Mouse (Mus musculus) testis, adult 2 months (tissue): Measurements from ENCODE around the gene Rnf34. TPM values are rescaled to one million over a fixed set of nuclear protein-coding genes. Genes with fewer than 3 reads are reported as not detected.

Source experiments
- H3K27ac ChIP-seq: fragments of 200-500 bp; 2 replicates; pipeline ENCODE4 v1.5.1; 2012; ENCODE audit warnings: low read depth, low read length; ENCODE audit not compliant: control insufficient read depth, insufficient read depth
- H3K27me3 ChIP-seq: fragments of 200-500 bp; 2 replicates; pipeline ENCODE4 v1.6.1; 2012; ENCODE audit warnings: mild to moderate bottlenecking, low read length, moderate library complexity; ENCODE audit not compliant: control insufficient read depth, insufficient read depth
- H3K36me3 ChIP-seq: fragments of 200-500 bp; 2 replicates; pipeline ENCODE4 v1.6.1; 2012; ENCODE audit warnings: mild to moderate bottlenecking, low read length; ENCODE audit not compliant: control insufficient read depth, insufficient read depth
- H3K4me1 ChIP-seq: fragments of 200-500 bp; 2 replicates; pipeline ENCODE4 v1.6.1; 2012; ENCODE audit warnings: low read length; ENCODE audit not compliant: control insufficient read depth, insufficient read depth
- H3K4me3 ChIP-seq: fragments of 200-500 bp; 2 replicates; pipeline ENCODE4 v1.5.1; 2012; ENCODE audit warnings: low read depth, mild to moderate bottlenecking, low read length, moderate library complexity, mixed read lengths; ENCODE audit not compliant: control insufficient read depth
- CTCF ChIP-seq: fragments of 200-500 bp; IDR thresholded peaks from 2 replicates; pipeline ENCODE4 v1.5.1; 2012; ENCODE audit warnings: low read depth, mild to moderate bottlenecking, inconsistent platforms, low read length, moderate library complexity; ENCODE audit not compliant: control insufficient read depth, insufficient read depth, insufficient replicate concordance
- POLR2A ChIP-seq: fragments of 200-500 bp; IDR thresholded peaks from 2 replicates; pipeline ENCODE4 v1.6.1; 2012; ENCODE audit warnings: low read depth, mild to moderate bottlenecking, inconsistent platforms, low read length, moderate library complexity; ENCODE audit not compliant: control insufficient read depth
- polyA plus RNA-seq: library from polyadenylated mRNA; depleted of rRNA; stranded (reverse); fragments of >200 nt; gene quantifications from 2 replicates; pipeline ENCODE4 v1.2.3, GENCODE M21; 2012

The Rnf34 gene
- polyA plus RNA-seq, 1 experiment = 27.3 TPM

DNA sequence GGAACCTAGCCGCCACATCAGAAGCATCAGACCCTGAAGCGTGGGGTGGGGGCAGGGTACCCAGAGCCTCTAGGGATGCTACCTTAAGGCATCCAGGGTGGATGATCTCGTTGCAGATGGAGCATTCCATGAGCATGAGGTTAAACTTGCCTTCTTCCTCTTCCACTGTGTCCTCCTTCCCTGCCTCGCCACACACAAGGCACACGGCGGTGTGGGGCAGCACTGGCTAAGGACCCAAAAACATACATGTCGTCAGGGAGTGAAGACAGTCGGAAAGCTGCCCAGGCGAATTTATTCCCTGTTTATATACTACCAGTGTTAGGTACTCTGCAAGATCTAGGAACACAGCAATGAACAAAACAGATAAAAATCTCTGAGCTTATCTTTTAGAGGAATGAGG lies 33.4 kb downstream of the Rnf34 start:
- peaks cover 1% of the 10 kb centered on the region for H3K36me3 ChIP-seq
- H3K27me3 ChIP-seq = no peaks in the 10 kb centered on the region
- H3K27ac ChIP-seq = no peak overlapping the region
- TF ChIP-seq CTCF (no peak), POLR2A (no peak)
- H3K4me3 ChIP-seq = no peak overlapping the region
- H3K4me1 ChIP-seq = peaks cover 2% of the 10 kb centered on the region; the same call in 1 of the 2 replicates

DNA sequence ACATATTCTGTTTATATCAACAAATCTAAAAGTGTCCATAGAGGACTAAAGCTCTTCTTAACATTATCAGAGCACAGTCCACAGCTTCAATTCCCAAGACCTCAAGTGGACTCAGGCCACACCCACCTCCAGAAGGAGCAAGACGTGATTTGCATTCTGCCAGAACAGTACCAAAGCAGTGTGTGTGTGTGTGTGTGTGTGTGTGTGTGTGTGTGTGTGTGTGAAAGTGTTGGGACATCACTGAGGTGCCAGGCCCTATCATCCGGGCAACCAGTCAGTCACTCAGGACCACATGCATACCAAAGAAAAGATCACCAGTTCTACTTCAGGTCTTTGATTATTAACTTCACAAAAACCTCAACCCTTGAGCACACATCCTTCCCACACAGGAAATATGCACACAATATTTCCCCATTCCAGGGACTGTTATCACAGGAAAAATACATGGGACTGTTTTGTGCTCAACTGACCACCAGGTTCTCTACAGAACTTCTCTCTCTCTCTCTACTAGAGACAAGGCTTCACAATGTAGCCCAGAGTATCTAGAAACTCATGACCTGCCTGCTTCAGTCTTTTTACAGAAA lies 33.9 kb downstream of the Rnf34 start:
- peaks cover 1% of the 10 kb centered on the region for H3K36me3 ChIP-seq
- H3K27me3 ChIP-seq = no peaks in the 10 kb centered on the region
- no peak overlapping the region for H3K27ac ChIP-seq
- peaks cover 2% of the 10 kb centered on the region; the same call in 1 of the 2 replicates for H3K4me1 ChIP-seq
- TF ChIP-seq CTCF (no peak), POLR2A (no peak)
- H3K4me3 ChIP-seq = no peak overlapping the region

DNA sequence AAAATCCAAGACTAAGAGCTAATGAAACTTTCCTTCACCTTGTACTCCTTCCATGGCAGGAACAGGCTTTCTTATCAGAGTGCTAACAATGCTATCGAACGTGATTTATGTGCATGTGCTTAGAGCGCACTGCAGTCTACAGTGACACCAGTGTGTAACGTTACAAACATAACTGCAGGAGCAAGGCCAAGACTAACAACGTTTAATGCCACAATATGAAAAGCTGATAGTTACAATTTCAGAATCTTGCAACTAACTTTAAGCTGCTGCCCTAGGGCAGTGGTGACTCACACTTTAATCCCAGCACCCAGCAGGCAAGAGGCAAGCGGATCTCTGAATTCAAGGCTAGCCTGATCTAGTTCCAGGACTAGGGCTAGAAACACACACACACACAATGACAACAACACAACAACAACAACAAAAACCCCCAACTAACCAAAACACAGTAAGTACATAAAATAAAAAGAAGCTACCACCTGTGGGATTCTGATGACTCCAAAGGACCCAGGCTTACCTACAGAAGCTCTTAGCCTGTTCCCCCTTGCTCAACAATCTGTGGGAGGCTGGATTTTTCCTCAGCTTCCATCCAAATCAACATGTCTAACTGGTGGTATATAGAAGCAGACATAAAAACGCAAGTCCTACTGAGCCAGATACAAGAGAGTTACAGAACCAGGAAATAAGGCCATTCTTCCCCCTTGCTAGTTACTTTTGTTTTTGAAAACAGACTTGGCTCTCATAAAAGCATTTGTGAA lies 34.9 kb downstream of the Rnf34 start:
- Histone ChIP-seq H3K4me3 (no peak overlapping the region), H3K27ac (no peak overlapping the region), H3K4me1 (peaks cover 2% of the 10 kb centered on the region; the same call in 1 of the 2 replicates), H3K36me3 (no peaks in the 10 kb centered on the region), H3K27me3 (no peaks in the 10 kb centered on the region)
- TF ChIP-seq CTCF (no peak), POLR2A (no peak)

DNA sequence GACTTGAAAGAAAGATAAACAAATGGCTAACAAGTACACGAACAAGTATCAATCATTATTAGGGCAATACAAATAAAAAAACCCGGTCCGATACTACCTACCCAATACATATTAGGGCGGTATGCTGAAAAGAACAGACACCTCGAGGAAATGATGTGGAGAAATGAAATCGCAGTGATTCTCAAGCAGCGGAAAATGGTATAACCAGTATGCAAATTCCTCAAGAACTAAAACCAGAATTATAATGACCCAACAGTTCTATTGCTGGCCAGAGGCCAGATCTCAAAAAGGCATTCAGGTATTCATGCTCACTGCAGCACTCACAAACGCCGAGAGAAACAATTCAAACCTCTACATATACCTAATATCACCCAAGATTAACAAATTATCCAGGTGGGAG lies 37.2 kb downstream of the Rnf34 start:
- no peak for TF ChIP-seq POLR2A
- no peak for TF ChIP-seq CTCF
- Histone ChIP-seq H3K4me1 (peaks cover 2% of the 10 kb centered on the region; the same call in 1 of the 2 replicates), H3K4me3 (no peak overlapping the region), H3K36me3 (no peaks in the 10 kb centered on the region), H3K27ac (no peak overlapping the region), H3K27me3 (no peaks in the 10 kb centered on the region)

DNA sequence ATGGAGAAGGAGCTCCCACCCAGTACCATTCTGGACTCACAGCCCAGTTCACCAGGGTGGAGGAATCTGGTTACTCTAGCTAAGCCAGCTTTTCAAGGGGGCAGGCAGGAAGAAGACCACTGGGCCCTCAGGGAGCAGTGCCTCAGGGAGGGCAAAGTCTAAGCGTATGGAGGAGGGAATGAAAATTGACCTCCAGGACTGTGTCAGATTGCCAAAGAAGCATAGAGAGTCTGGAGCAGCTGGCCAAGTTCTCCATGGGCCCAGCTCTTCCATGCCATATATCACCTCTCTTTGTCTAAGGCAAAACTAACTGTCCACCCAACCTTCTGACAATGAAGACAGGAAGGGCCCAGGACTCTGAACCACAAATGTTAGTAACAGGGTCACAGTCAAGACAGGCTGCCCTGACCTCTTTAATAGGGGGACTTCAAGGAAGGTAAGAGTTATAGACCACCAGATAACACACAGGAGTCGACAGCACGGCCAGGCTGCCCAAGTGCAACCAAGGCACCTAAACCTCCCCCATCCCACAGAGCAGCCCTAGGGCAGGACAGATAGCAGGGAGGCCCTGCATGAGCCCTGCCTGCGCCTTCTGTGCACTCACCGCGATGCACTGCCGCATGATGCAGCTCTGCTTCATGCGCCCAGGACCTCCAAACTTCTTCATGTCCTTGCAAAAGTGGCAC lies 38.2 kb downstream of the Rnf34 start:
- TF ChIP-seq CTCF (no peak), POLR2A (no peak)
- Histone ChIP-seq H3K27ac (no peak overlapping the region), H3K4me3 (no peak overlapping the region), H3K27me3 (no peaks in the 10 kb centered on the region), H3K4me1 (peaks cover 2% of the 10 kb centered on the region; the same call in 1 of the 2 replicates), H3K36me3 (no peaks in the 10 kb centered on the region)

DNA sequence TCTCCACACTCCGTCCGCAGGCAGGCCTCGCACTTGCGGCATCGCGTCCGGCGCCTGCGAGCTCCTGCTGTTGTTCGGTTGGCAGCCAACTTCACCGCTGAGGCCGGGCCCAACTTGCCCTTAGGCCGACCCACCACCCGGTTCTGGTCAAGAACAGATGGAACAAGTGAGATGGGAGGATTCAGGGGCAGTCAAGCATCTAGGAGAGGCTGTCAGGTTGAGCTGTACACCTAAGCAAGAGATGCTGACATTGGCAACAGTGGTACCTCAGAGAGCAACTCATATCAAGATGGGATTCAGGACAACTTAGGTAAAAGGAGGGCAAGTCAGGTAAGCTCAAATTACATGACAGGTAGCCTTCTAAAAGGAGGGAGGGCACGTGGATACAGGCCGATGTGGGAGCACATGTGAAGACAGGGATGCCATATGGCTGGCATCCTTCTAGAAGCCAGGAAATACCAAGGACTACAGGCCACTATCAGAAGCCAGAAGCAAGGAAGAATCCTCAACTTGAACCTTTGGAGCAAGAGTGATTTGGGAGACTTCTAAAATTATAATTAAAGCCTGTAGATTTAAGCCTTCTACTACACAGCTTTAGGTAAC lies 38.9 kb downstream of the Rnf34 start:
- H3K4me1 ChIP-seq = peaks cover 2% of the 10 kb centered on the region; the same call in 1 of the 2 replicates
- no peaks in the 10 kb centered on the region for H3K27me3 ChIP-seq
- no peak overlapping the region for H3K27ac ChIP-seq
- H3K36me3 ChIP-seq = no peaks in the 10 kb centered on the region
- no peak for TF ChIP-seq CTCF
- no peak for TF ChIP-seq POLR2A
- H3K4me3 ChIP-seq = no peak overlapping the region

DNA sequence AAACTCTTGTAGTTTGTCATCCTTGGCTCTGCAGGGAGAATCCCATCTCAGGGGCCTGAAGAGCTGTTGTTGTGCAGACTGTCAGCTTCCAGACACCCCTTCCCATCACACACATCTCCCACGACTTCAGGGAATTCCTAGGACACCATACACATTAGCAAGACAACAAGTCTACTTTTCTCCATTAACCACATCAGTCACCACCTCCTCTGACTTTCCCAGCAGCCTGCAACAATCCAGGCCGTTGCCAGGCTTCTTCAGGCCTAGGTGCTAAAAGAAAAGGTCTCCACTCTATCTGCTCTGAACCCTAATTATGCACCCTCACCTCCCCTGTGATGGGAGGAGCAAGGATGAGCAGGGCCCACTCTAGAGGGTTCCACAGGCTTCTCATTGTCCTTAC lies 40.5 kb downstream of the Rnf34 start:
- TF ChIP-seq POLR2A = no peak
- no peak for TF ChIP-seq CTCF
- H3K4me3 ChIP-seq = no peak overlapping the region

More for the DNA sequence above, 40.5 kb downstream of the Rnf34 start:
- Histone ChIP-seq H3K27ac (no peak overlapping the region), H3K27me3 (no peaks in the 10 kb centered on the region), H3K4me1 (peaks cover 2% of the 10 kb centered on the region; the same call in 1 of the 2 replicates), H3K36me3 (no peaks in the 10 kb centered on the region)
